Mouse (Mus musculus): Measurements from ENCODE around the gene Fth1. TPM values are rescaled to one million over a fixed set of nuclear protein-coding genes. Genes with fewer than 3 reads are reported as not detected.
"Not testable (repeated sequence)": the region's sequence is repeated elsewhere in the genome, so short reads cannot be mapped to it uniquely, and the experiment has no call there.

Fth1 gene
- total RNA-seq, 4 experiments from 2014 or later: 2,773 to 3,210 (median 2,950) TPM

DNA sequence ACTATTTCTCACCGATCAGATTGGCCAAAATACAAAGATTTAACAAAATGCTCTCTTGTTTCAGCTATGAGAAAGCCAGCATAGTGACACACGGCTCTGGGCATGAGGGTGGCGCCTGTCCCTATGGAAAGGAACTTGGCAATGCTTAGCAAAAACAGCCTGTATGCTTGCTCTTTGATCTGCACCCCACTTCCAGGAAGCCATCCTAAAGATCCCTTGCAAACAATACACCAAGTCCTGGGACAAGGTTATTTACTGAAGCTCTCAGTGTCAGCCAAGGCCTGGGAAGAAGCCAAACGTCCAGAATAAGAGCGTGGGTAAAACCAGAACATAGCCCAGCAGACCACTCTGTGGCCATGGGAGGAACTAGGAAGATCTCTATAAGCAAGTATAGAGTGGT lies 19.6 kb upstream of the Fth1 start:
- DNase-seq (ENCODE audit: low spot score): no peak

DNA sequence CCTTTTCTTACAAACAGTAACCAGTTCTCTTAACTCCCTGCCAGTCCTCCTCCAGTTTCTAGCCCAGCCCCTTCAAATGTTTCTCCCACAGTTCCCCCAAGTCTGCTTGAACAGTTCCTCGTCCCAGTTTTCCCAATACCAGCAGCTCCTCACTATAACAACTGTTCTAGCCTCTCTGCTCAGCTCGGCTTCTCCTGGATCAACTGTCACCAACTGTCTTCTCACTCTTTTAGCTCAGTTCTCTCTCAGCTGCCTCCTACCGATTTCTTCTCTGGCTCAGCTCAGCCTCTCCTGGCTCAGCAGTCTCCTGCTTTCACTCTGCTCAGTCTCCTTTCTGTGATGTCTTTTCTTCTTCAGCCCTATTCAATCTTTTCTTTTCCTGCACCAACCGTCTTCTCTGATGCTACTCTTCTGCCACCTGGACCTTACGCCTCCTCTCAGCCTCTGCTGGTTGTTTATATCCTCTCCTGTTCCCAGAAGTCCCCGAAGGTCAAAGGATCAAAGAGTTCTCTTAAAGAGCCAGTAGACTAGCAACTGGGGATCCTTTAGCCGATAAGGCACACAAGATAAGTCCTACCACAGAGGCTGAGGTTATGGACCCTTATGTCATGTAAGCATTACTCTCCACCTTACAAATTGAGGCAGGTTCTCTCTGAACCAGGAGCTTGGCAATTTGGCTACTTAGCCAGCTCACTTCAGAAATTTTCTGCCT lies 16.0 kb upstream of the Fth1 start:
- DNase-seq (ENCODE audit: low spot score): no peak

DNA sequence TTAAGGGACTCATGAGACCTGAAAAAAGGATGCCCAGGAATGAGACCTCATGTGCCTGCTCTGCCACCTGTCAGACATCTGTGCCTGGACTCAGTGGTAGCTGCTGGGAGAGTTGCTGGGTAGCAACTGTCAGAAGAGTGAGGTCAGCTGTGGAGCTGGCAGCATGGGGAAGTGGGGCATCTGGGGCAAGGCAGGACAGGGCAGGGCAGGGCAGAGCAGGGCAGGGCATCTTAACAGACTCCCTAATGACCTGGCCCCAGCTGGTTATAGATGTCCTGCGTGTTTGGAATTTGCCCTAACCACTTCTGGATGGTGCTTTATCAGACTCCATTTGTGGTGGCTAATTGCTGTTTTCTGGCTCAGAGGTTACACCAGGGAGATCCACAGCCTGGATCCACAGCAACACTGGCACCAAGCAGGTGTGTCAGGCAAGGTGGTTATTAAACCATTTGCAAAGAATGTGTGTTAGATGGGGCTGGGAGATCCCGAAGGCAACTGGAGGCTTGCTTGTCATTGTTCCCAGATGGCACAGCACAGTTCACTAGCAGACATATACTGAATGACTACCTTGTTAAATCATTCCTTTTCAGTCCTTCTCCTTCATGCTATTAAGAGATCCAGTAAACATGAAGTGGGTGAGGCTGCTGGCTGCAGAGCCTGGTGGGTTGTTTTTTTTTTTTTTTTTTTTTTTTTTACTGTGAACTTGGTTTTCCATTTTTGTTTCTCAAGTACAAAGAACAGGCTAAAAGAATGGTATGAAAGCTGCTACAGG lies 14.1 kb upstream of the Fth1 start:
- DNase-seq (ENCODE audit: low spot score): no peak

DNA sequence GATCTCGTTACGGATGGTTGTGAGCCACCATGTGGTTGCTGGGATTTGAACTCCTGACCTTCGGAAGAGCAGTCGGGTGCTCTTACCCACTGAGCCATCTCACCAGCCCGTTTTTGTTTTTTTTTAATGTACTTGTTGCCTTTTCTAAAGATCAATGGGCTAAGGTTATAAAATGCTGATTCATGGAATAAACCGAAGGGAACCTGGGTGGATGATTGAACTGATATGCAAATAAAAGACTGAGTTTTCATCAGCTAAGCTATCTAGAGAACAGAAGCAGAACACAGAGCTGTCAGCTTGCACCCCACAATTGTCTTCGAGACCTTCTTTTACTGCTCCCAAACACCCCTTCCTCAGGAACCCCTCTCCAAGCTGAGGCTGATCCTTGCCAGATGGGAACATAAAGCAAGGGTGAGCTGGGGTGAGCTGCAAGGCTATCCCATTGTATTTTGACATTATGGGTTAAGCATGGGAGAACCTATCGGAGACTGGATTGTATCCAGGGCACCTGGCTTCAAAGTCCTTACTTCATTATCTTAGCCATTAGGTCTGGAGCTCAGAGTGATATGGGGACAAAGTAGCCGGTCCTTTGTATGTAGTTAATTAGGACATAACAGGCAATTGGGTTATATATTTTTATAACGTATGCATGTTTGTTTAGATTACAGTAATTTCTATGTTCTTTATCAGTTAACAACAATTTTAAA lies 12.2 kb upstream of the Fth1 start:
- DNase-seq (ENCODE audit: low spot score): no peak

DNA sequence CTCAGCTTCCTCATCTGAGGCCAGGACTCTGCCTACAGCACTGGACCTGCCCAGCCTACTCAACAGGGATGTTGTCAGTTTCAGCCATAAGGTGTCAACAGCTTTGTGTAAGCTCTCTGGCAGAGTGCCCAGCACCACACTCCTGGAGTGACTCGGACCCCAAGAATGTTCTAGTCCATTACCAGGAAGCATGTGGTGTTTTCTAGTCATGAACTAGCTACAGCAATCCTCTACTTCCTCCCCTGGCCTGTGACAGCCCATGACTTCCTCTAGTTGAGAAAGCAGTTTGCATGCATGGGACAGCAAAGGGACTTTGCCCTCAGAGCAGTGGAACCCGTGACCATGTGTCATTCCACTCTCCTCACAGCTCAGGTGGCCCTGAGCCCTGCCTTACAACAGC lies 5.5 kb upstream of the Fth1 start:
- not testable (repeated sequence) for DNase-seq (ENCODE audit: low spot score)

DNA sequence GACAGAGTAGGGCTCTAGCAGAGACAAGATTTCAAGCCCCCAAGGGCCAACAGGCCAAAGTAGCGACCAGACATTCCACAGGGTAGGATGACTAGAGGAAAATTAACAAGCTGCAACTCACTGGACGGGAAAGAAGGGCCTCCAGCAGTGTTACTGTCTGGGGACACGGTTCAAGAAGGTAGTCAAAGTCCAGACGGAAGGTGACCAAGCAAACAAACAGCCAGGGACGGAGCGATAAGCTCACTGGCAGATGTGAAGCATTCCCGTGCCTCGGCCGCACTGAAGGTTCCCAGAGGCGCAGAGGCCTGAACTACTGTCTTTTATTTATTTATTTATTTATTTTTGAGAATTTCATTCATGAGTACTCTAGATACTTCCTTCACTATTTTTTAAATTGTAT lies 3.3 kb upstream of the Fth1 start:
- DNase-seq (ENCODE audit: low spot score): no peak

DNA sequence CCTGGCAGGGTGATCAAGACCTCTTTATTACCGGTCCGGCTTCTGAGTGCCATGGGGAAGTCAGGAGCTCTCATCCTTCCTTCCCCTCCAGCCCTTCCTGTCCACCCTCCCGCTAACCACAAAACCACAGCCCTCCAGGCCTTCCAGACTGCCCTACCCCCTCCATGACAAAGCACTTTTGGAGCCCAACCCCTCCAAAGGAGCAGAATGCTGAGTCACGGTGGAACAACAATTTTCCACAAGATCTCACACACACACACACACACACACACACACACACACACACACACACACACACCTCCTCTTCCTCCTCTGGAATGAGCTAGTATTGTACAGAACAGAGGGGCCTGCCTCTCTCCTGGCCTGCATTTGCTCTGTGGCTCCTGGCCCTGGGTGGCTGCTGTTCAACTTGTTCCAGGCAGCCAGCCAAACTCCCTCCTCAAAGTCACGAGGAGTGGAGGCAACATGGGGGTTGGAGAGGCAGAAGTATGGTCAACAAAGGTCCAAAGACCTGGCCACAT lies 1.9 kb upstream of the Fth1 start:
- peak; percentile 84 for DNase-seq (ENCODE audit: low spot score)

DNA sequence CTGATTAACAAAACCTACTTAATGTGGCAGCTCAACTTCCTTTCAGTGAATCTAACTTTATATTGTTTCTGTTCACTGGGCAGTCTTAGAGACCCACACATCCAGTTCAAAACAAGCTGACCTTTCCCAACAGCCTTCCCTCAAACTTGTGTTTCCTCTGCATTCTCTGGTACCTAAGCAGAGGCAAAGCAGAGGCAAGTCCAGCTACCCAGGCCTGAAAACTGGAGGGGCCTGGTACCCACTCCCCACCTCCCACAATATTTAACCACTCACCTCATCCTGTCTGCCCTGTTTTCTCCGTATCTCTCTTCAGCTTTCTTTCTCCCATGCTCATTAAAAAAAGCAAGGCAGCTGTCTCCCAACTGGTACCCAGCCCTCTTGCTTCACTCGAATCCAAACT lies 1.2 kb upstream of the Fth1 start:
- DNase-seq (ENCODE audit: low spot score): no peak

DNA sequence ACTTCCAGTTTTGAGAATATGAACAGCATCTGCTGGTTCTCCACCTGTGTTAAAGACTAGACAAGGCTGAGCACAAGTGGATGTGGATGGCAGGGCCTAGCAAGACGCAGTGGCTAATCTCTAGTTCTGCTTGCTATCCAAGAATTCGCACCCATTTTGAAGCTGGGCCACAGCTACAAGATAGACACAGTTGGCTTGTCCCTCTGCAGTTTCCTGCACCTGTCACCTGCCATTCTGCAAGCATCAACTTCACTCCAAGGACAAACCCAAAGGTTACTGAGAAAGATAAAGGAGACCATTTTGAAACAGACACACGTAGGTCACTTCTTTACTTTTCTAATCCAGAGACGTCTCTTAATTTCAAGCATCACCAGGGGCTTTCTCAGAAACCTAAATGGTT lies 1.2 kb downstream of the Fth1 start:
- DNase-seq (ENCODE audit: low spot score): no peak

DNA sequence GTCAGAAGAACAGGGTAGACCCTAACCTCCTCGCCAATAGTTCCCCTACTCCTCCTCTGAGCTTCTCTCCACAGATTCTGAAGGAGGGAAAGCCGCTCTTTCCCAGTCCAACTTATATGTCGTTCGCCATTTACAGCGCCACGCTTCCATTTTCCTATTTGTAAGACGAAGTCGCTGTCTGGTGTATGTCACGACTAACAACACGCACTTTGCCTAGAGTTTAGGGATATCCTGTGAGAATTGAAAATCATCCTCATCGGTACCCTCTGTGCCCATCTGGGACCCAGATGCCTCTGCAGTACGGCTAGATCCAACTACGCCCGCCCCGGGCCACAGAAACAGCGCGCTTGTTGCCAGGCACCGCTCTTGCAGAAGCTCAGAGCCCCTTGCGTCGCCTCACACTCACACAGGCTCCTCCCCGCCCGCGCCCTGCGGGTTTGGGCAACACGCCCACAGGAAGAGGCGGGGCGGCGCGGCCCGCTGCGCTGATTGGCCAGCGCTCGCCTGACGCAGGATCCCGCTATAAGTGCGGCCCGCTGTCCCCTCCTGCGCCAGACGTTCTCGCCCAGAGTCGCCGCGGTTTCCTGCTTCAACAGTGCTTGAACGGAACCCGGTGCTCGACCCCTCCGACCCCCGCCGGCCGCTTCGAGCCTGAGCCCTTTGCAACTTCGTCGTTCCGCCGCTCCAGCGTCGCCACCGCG lies 1.9 kb downstream of the Fth1 start:
- DNase-seq (ENCODE audit: low spot score): peak; percentile 95

DNA sequence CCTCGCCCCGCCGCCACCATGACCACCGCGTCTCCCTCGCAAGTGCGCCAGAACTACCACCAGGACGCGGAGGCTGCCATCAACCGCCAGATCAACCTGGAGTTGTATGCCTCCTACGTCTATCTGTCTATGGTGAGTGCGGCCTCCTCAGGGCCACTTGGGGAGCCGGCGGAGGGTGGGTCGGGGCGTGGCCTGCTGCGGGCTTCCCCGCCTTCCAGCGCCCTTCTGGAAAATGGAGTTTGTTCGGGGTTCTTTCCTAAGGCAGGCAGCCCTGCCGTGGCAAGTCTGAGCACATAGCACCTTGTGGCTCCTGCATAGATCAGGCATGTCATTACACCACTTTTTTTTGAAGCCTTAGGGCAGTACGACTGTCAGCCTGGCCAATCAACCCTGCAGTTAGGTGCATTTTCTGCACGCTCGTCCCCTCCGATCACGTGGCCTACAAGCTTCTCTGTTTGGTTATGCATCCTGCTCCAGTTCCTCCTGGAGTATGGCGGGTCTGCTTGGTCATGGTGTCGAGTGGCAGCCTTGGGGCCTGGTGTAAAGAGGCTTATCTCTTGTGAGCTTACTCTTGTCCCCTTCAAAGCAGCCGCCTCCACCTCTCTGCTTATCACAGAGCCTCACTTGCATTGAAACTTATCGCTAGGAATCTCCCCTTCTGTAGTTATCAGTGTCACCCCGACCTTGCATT lies 2.6 kb downstream of the Fth1 start:
- peak; percentile 63 for DNase-seq (ENCODE audit: low spot score)

DNA sequence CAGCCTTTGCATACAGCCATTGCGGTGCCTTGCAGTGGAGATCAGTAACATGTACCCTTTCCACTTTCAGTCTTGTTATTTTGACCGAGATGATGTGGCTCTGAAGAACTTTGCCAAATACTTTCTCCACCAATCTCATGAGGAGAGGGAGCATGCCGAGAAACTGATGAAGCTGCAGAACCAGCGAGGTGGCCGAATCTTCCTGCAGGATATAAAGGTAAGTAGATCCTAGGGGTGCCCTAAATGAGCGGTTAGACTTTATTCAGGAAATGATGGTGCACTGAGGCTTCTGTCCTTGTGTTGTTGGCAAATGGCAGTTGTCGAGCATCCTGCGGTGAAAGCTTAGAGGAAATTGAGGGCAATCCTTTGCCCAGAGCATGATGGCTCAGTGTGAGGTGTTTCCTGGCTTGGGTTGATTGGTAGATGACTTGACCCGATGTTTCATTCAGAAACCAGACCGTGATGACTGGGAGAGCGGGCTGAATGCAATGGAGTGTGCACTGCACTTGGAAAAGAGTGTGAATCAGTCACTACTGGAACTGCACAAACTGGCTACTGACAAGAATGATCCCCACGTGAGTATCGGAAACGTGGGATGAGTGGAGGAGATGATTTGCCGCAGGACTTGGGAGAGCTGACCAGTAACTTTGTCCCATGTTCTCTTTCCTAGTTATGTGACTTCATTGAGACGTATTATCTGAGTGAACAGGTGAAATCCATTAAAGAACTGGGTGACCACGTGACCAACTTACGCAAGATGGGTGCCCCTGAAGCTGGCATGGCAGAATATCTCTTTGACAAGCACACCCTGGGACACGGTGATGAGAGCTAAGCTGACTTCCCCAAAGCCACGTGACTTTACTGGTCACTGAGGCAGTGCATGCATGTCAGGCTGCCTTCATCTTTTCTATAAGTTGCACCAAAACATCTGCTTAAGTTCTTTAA lies 4.0 kb downstream of the Fth1 start:
- no peak for DNase-seq (ENCODE audit: low spot score)

DNA sequence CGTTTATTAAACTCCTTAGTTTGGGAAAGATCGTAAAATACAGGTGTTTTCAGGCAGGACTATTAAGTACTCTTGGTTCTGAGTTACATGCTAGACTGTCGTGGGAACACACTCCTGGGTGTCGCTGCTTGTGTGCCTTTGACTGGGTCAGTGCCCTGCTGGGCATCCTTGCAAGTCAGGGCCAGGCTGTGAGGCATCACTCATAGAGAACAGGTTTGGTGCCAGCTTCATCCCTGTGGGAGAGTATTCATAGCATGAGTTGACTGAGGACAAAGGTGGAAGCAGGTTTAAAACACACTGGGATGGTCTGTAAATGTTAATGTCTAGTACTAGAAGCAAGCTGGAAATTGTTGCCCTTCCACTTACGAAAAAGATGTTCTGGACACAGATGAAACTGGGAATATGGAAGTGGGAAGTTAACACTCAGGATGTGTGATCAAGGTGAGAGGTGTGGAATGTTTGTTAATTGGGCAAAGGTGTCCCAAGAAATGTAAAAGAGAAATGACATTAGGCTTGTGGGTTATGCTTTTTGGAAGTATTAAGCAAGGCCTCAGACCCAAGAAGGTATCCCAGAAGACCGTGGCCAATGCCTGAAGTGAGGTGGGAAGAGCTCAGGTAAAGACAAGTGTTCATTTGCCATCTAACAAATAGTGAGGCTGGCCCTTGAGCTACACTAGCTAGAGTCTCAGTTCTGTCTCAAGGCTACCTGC lies 4.9 kb downstream of the Fth1 start:
- DNase-seq (ENCODE audit: low spot score): no peak

DNA sequence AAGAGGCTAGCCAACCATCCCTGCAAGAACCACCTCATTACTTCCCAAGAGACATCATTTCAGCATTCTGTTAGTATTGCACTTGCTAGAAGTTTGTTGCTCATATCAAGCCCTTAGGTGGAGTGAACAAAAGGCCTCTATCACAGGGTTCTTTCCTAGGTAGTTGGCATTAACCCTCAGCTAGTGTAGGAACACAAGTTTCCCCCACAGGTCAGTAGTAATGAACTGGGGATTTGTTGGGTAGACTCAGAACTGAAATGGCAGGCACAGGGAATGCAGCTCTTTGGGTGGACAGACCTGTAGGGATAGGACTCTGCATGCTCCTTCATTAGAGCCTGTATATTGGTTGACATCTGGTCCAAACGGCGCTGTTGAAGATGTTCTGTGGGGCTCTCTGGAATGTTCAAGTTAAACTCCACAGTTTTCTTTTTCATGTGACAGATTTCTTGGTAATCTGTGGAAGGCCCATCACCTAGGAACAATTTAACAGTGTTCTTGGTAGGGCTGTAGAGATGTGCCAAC lies 5.6 kb downstream of the Fth1 start:
- DNase-seq (ENCODE audit: low spot score): no peak

DNA sequence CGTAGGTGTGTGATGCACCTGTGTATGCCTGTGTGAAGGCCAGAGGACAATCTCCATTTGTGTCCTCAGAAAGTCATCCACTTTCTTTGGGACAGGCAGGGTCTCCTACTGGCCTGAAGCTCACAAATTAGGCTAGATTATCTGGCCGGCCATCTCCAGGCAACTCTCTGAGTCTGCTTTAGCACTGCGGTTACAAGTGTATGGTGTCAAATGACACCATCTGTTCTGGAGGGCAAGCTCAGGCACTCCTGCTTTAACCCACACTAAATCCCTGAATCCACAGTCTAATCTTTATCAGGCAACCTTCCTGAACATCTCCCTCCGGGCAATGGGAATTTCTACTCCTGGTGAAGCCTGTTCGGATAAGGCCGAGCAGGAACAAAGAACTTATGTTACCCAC lies 6.8 kb downstream of the Fth1 start:
- no peak for DNase-seq (ENCODE audit: low spot score)

DNA sequence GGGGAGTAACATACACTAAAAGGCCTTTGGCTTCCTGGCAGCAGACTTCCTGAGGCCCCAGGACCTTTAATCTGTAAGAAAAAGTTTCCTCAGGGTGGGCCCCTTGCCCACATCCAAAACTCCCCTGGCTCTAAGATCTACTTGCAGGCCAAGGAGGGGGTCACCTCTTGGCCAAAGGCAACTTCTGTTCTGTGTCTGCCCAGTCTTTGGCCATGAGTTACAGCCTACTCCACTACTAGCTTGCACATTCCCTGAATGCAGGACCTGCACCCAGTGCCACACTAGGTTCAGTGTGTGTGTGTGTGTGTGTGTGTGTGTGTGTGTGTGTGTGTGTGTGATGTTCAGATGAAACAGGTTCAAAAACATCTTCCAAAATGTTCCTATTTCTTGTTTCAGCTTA lies 7.2 kb downstream of the Fth1 start:
- DNase-seq (ENCODE audit: low spot score): no peak

DNA sequence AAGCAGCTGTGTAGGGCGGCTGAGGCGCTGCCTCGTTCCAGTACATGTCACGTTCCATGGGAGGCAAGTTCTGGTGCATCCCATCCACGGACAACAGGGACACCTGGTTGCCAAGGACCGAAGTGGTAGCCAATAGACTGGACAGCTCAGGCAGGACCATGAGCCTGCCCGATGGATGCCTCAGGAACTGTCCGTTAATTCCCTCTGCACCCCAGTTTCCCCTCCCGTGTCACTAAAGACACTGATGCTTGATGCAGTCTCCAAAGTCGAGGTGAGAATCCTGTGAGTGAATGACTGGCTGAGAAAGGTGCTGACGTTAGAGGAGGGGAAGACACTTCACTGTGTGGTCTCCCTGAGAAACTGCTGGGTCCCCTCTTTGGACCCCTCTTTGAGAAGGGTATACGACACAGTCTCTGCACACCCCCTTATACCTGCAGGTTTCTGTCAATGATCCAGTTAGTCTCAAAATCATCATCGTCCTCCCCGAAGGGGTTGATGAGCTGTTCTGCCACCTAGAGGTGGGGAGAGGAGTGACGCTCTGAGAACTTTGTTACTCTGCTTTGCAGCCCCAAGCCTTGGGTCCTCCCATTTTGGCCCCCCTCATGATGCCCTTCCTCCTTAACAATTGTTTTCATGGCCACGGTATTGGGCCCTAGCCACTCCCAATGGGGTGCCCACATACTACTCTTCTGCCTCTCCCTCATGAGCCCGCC lies 8.9 kb downstream of the Fth1 start:
- no peak for DNase-seq (ENCODE audit: low spot score)

DNA sequence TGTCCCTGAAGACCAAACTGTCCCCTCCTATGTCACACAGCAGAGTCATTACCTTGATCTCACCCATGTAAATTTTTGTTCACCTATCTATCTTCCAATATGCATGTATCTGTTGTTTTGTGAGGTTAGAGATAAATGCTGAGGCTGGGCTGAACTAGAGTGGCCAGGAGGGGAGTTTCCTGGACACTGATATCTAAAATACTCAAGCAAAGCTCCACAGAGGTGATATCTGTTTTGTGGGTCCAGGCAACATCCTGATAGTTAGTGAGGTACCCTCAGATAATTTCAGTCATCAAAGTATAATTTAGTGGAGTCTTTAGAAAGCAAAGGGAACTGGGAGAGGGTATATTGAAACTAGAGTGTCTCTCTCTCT lies 9.5 kb downstream of the Fth1 start:
- DNase-seq (ENCODE audit: low spot score): no peak

DNA sequence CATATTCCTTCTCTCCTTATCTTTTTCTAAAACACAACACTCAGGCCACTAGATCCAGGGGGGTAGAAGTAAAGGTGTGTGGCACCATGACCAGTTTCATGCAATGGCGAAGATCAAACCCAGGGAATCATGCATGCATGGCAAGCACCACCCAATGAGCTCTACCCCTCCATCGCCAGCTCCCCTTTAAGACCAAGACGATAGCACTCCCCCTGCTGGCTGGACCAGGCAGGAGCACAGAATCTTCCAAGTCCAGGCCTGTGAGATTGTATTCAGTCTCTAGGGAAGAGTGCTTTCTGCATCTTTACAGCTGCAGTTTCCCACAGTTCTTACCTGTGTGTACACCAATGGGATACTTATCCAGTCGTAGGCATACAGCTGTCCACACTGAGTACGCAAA lies 10.9 kb downstream of the Fth1 start:
- DNase-seq (ENCODE audit: low spot score): peak; percentile 82
